Comparison of ENCODE assay signal across 11 mouse cellular contexts in genomic region chr16:18386972-18387371, GRCm38 (mm10). TPM values are rescaled to one million over a fixed set of nuclear protein-coding genes. Genes with fewer than 3 reads are reported as not detected.
DNase-seq lines count a peak whose midpoint lies in the region; ATAC-seq and TF ChIP-seq lines count a peak whose summit lies in the region.
"Had no signal": no experiment of that assay in that cellular context is flagged by ENCODE, and none has a peak within 500 bp of the region (broad histone marks: within the 10 kb centered on the region; RNA-seq: fewer than 3 reads in every experiment).

No protein-coding gene starts in this region.

- H3K4me3 ChIP-seq in heart, embryonic 10.5 days: no peak overlapping the region
- H3K4me3 ChIP-seq in hindbrain, embryonic 15.5 days: no peak overlapping the region
- no peak overlapping the region for H3K4me3 ChIP-seq in intestine, postnatal 0 days (ENCODE audit: low read depth, low read length)

- 30% methylated on average over 3 of the region's 3 CpGs for WGBS in heart, embryonic 10.5 days
- 54% methylated on average over 3 of the region's 3 CpGs for WGBS in hindbrain, embryonic 15.5 days
- WGBS in intestine, postnatal 0 days: 80% methylated on average over 3 of the region's 3 CpGs

- no peak for TF ChIP-seq CTCF in intestine, postnatal 0 days (IDR thresholded peaks at IDR 0.05; ENCODE audit: low read depth)

- intact Hi-C loops in heart, postnatal 25 days (cut with DNase I): no loop called here
- intact Hi-C loops in left cerebral cortex, postnatal 4 days (cut with DNase I): no loop called here

- DNase-seq in heart, embryonic 10.5 days (ENCODE audit: low spot score): no peak
- no peak for DNase-seq in heart, postnatal 25 days (ENCODE audit: low spot score)
- DNase-seq in thymus, postnatal 14 days: peak; percentile 43
- DNase-seq in thymus, adult 18-20 months: no peak
- DNase-seq in layer of hippocampus, adult 11-12 months (ENCODE audit: low spot score): no peak
- no peak for DNase-seq in left cerebral cortex, postnatal 4 days
- DNase-seq: kidney, adult 8-10 months; lung, embryonic 14.5 days; retina, postnatal 1 day had no signal

- H3K4me2 ChIP-seq in hindbrain, embryonic 15.5 days: no peak overlapping the region
- no peak overlapping the region for H3K4me2 ChIP-seq in intestine, postnatal 0 days (replicated peaks; ENCODE audit: low read depth)
- H3K4me2 ChIP-seq: lung, embryonic 14.5 days had no signal

- H3K9ac ChIP-seq in hindbrain, embryonic 15.5 days: no peak overlapping the region
- no peak overlapping the region for H3K9ac ChIP-seq in intestine, postnatal 0 days (ENCODE audit: low read depth, low read length)
- H3K9ac ChIP-seq: lung, embryonic 14.5 days had no signal

- H3K4me1 ChIP-seq in heart, embryonic 10.5 days: peaks cover 47% of the 10 kb centered on the region
- H3K4me1 ChIP-seq in hindbrain, embryonic 15.5 days (replicated peaks): peaks cover 52% of the 10 kb centered on the region
- no peaks in the 10 kb centered on the region for H3K4me1 ChIP-seq in intestine, postnatal 0 days (replicated peaks; ENCODE audit: control insufficient read depth, insufficient read depth, low read length)

- ATAC-seq in hindbrain, embryonic 15.5 days (ENCODE audit: low FRiP score, low read depth): no peak
- no peak for ATAC-seq in intestine, postnatal 0 days

- peak overlapping the region; percentile 80 for H3K27ac ChIP-seq in heart, embryonic 10.5 days
- peak overlapping the region; percentile 35 for H3K27ac ChIP-seq in hindbrain, embryonic 15.5 days (replicated peaks)
- H3K27ac ChIP-seq in intestine, postnatal 0 days (ENCODE audit: low read depth, low read length): no peak overlapping the region

- H3K27me3 ChIP-seq in heart, embryonic 10.5 days (ENCODE audit: insufficient read depth, poor library complexity, severe bottlenecking): 0 out of 2 replicates have a peak, but pooled peaks cover 6% of the 10 kb centered on the region
- H3K27me3 ChIP-seq in hindbrain, embryonic 15.5 days: no peaks in the 10 kb centered on the region
- H3K27me3 ChIP-seq in intestine, postnatal 0 days (replicated peaks; ENCODE audit: control insufficient read depth, insufficient read depth, low read length): no peaks in the 10 kb centered on the region

- H3K36me3 ChIP-seq in heart, embryonic 10.5 days: no peaks in the 10 kb centered on the region
- H3K36me3 ChIP-seq in hindbrain, embryonic 15.5 days: no peaks in the 10 kb centered on the region
- no peaks in the 10 kb centered on the region for H3K36me3 ChIP-seq in intestine, postnatal 0 days (ENCODE audit: control insufficient read depth, insufficient read depth)

- no peaks in the 10 kb centered on the region for H3K9me3 ChIP-seq in heart, embryonic 10.5 days
- H3K9me3 ChIP-seq in hindbrain, embryonic 15.5 days: no peaks in the 10 kb centered on the region
- H3K9me3 ChIP-seq in intestine, postnatal 0 days (ENCODE audit: control insufficient read depth): no peaks in the 10 kb centered on the region

RNA-seq across cellular contexts. Expression of gene Arvcf, which starts 39.0 kb away (rescaled TPM):
- polyA plus RNA-seq in heart, embryonic 10.5 days (2016; fragmentation: Nextera tagmentation; extraction: Ambion mirVana): 25.8 and 29.7 TPM in 2 replicates
- 10 to 100 TPM; 18.6 to 21.7 TPM for total RNA-seq in heart, postnatal 25 days (2021)
- polyA plus RNA-seq in hindbrain, embryonic 15.5 days (2015; fragmentation: Nextera tagmentation; extraction: Ambion mirVana): 78.7 and 81.3 TPM in 2 replicates
- 9.3 and 9.6 TPM in 2 replicates for polyA plus RNA-seq in intestine, postnatal 0 days (2015; fragmentation: Nextera tagmentation; extraction: Ambion mirVana)
- total RNA-seq in left cerebral cortex, postnatal 4 days (2021): 10 to 100 TPM; 74.7 to 80.3 TPM

RNA-seq across cellular contexts. Expression of gene Tango2, which starts 39.1 kb away (rescaled TPM):
- polyA plus RNA-seq in heart, embryonic 10.5 days (2016; fragmentation: Nextera tagmentation; extraction: Ambion mirVana): 51.3 and 62.1 TPM in 2 replicates
- 100 to 1,000 TPM; 147 TPM for total RNA-seq in heart, postnatal 25 days (2021)
- 92.5 and 94.0 TPM in 2 replicates for polyA plus RNA-seq in hindbrain, embryonic 15.5 days (2015; fragmentation: Nextera tagmentation; extraction: Ambion mirVana)
- 78.6 and 85.2 TPM in 2 replicates for polyA plus RNA-seq in intestine, postnatal 0 days (2015; fragmentation: Nextera tagmentation; extraction: Ambion mirVana)
- total RNA-seq in left cerebral cortex, postnatal 4 days (2021): 10 to 100 TPM; 75.0 to 84.7 TPM

RNA-seq across cellular contexts. Expression of gene Txnrd2, which starts 39.2 kb away (rescaled TPM):
- 40.1 and 47.7 TPM in 2 replicates for polyA plus RNA-seq in heart, embryonic 10.5 days (2016; fragmentation: Nextera tagmentation; extraction: Ambion mirVana)
- total RNA-seq in heart, postnatal 25 days (2021): 10 to 100 TPM; 36.1 to 38.2 TPM
- 31.0 and 31.7 TPM in 2 replicates for polyA plus RNA-seq in hindbrain, embryonic 15.5 days (2015; fragmentation: Nextera tagmentation; extraction: Ambion mirVana)
- polyA plus RNA-seq in intestine, postnatal 0 days (2015; fragmentation: Nextera tagmentation; extraction: Ambion mirVana): 24.8 and 25.0 TPM in 2 replicates
- 10 to 100 TPM; 22.2 to 24.0 TPM for total RNA-seq in left cerebral cortex, postnatal 4 days (2021)

RNA-seq across cellular contexts. Expression of gene Comt, which starts 39.7 kb away (rescaled TPM):
- 83.5 and 102 TPM in 2 replicates for polyA plus RNA-seq in heart, embryonic 10.5 days (2016; fragmentation: Nextera tagmentation; extraction: Ambion mirVana)
- total RNA-seq in heart, postnatal 25 days (2021): 100 to 1,000 TPM; 112 TPM
- polyA plus RNA-seq in hindbrain, embryonic 15.5 days (2015; fragmentation: Nextera tagmentation; extraction: Ambion mirVana): 106 and 113 TPM in 2 replicates
- polyA plus RNA-seq in intestine, postnatal 0 days (2015; fragmentation: Nextera tagmentation; extraction: Ambion mirVana): 103 and 107 TPM in 2 replicates
- total RNA-seq in left cerebral cortex, postnatal 4 days (2021): 10 to 100 TPM; 55.5 to 57.3 TPM
